Mouse (Mus musculus): Measurements from ENCODE around the gene Ralgps1.
A peak's percentile ranks its signal among the peaks of the same experiment; 100 is the strongest.

GRCm38 (mm10) chr2:33349081-33349480 lies 22.2 kb downstream of the Ralgps1 start:
- TF ChIP-seq CTCF (IDR thresholded peaks at IDR 0.05; ENCODE audit: low read depth) (peak; percentile 93), EP300 (optimal IDR thresholded peaks at IDR 0.05) (no peak)
